13 mouse cellular contexts compared by ENCODE assay signal in the genomic region with DNA sequence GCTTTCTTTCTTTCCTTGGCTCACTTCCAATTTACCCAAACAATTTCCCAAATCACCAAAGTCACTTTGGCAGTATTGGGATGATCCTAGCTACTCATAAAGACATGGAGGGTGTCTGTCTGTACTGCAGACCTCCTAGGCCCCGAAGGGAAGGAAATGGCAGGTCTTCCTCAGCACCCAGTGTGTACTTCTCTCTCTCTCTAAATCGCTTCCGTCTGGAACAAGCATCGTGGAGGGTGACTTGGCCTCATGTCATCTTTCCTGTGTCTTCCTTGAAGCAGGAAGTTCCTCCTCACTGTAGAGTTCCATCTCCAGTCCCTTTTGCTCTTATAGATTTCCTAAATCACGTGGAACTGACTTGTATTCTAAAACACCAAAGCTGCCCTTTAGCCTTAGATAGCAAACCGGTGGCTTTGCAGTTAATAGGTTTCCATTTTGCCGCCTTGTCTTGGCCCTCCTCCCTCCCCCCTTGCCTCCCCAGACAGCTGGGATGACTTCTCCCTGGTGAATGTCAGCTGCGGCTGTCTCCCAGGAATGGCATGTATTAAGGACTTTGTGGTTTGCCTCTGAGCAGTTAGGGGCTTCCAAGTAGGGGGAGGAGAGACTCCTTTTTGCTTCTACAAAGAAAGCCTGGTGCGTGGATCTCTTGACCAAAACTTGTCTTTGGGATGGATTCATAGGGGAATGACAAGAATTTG. TPM values are rescaled to one million over a fixed set of nuclear protein-coding genes. Genes with fewer than 3 reads are reported as not detected.
DNase-seq lines count a peak whose midpoint lies in the region; ATAC-seq and TF ChIP-seq lines count a peak whose summit lies in the region.
"Had no signal": no experiment of that assay in that cellular context is flagged by ENCODE, and none has a peak within 500 bp of the region (broad histone marks: within the 10 kb centered on the region; RNA-seq: fewer than 3 reads in every experiment).

No protein-coding gene starts in this region.

- TF ChIP-seq CTCF in layer of hippocampus, adult 2 months (conservative IDR thresholded peaks at IDR 0.05) = no peak

- H3K36me3 ChIP-seq in embryonic facial prominence, embryonic 13.5 days = peaks cover 16% of the 10 kb centered on the region
- H3K36me3 ChIP-seq in embryonic facial prominence, embryonic 10.5 days (replicated peaks) = peaks cover 7% of the 10 kb centered on the region
- H3K36me3 ChIP-seq in macrophage (ENCODE audit: inconsistent target) = no peaks in the 10 kb centered on the region

- 43% methylated on average over 9 of the region's 9 CpGs for WGBS in embryonic facial prominence, embryonic 13.5 days
- 74% methylated on average over 9 of the region's 9 CpGs for WGBS in embryonic facial prominence, embryonic 10.5 days
- WGBS in macrophage (ENCODE audit: missing documents) = 56% methylated on average over 9 of the region's 9 CpGs

- H3K27me3 ChIP-seq in embryonic facial prominence, embryonic 13.5 days = peaks cover 12% of the 10 kb centered on the region
- peaks cover 28% of the 10 kb centered on the region for H3K27me3 ChIP-seq in embryonic facial prominence, embryonic 10.5 days (replicated peaks; ENCODE audit: low read depth, poor library complexity, severe bottlenecking)

- peaks cover 59% of the 10 kb centered on the region for H3K4me1 ChIP-seq in embryonic facial prominence, embryonic 13.5 days
- peaks cover 34% of the 10 kb centered on the region for H3K4me1 ChIP-seq in embryonic facial prominence, embryonic 10.5 days

- H3K27ac ChIP-seq in embryonic facial prominence, embryonic 13.5 days = peak overlapping the region; percentile 60; the same call in 1 of the 2 replicates
- no peak overlapping the region for H3K27ac ChIP-seq in embryonic facial prominence, embryonic 10.5 days (replicated peaks)
- peak overlapping the region; percentile 99 for H3K27ac ChIP-seq in layer of hippocampus, adult 2 months
- H3K27ac ChIP-seq in macrophage = peak overlapping the region; percentile 13; the same call in 1 of the 2 replicates
- H3K27ac ChIP-seq: embryonic facial prominence, embryonic 12.5 days; hindbrain, embryonic 14.5 days; limb, embryonic 12.5 days had no signal

- H3K9ac ChIP-seq in embryonic facial prominence, embryonic 13.5 days = no peak overlapping the region
- H3K9ac ChIP-seq: embryonic facial prominence, embryonic 12.5 days; hindbrain, embryonic 14.5 days; limb, embryonic 12.5 days had no signal

- 0 out of 2 replicates have a peak overlapping the region, but pooled peaks have one; percentile 5 for H3K4me2 ChIP-seq in embryonic facial prominence, embryonic 13.5 days
- H3K4me2 ChIP-seq: embryonic facial prominence, embryonic 12.5 days; hindbrain, embryonic 14.5 days; limb, embryonic 12.5 days had no signal

- DNase-seq in embryonic facial prominence, embryonic 10.5 days (ENCODE audit: low spot score) = no peak
- no peak for DNase-seq in layer of hippocampus, adult 2 months (ENCODE audit: low spot score in 2 of 2)
- no peak for DNase-seq in layer of hippocampus, adult 9-10 months (ENCODE audit: low spot score)
- peak; percentile 63 for DNase-seq in NIH3T3 (ENCODE audit: low read depth)
- no peak for DNase-seq in urinary bladder, postnatal 25 days (ENCODE audit: low spot score)
- no peak for DNase-seq in testis, postnatal 10 days (ENCODE audit: low spot score)
- DNase-seq: adrenal gland, adult 8-10 months; layer of hippocampus, adult 9-11 months had no signal

- peaks cover 18% of the 10 kb centered on the region for H3K79me2 ChIP-seq in macrophage (ENCODE audit: inconsistent target)

- no peak overlapping the region for H3K4me3 ChIP-seq in embryonic facial prominence, embryonic 13.5 days
- no peak overlapping the region for H3K4me3 ChIP-seq in embryonic facial prominence, embryonic 10.5 days
- no peak overlapping the region for H3K4me3 ChIP-seq in layer of hippocampus, adult 2 months
- no peak overlapping the region for H3K4me3 ChIP-seq in macrophage (ENCODE audit: inconsistent target)
- H3K4me3 ChIP-seq: embryonic facial prominence, embryonic 12.5 days; limb, embryonic 12.5 days had no signal

- no peak for ATAC-seq in embryonic facial prominence, embryonic 13.5 days (ENCODE audit: insufficient number of reproducible peaks, insufficient read depth, low FRiP score, low TSS enrichment, low read depth)

- no peaks in the 10 kb centered on the region for H3K9me3 ChIP-seq in embryonic facial prominence, embryonic 13.5 days
- no peaks in the 10 kb centered on the region for H3K9me3 ChIP-seq in embryonic facial prominence, embryonic 10.5 days
- H3K9me3 ChIP-seq: embryonic facial prominence, embryonic 12.5 days; limb, embryonic 12.5 days had no signal

RNA-seq across cellular contexts. Expression of gene Jdp2, which starts 5.6 kb away (rescaled TPM):
- polyA plus RNA-seq in embryonic facial prominence, embryonic 13.5 days (2015; fragmentation: Nextera tagmentation; extraction: Ambion mirVana) = 0.35 and 0.63 TPM in 2 replicates
- polyA plus RNA-seq in embryonic facial prominence, embryonic 10.5 days (2016; fragmentation: Nextera tagmentation; extraction: Ambion mirVana) = 0.15 and 0.48 TPM in 2 replicates
- 10 to 100 TPM; 48.2 to 49.5 TPM for total RNA-seq in layer of hippocampus, adult 2 months (2021)
- total RNA-seq in macrophage (2018; cell fraction: chromatin; rRNA removed) = 100 to 1,000 TPM in 11 of 26 experiments, 10 to 100 TPM in 13, 1 to 10 TPM in 2; 5.1 to 753 (median 54.6) TPM
- 100 to 1,000 TPM in 5 of 26 experiments, 10 to 100 TPM in 15, 1 to 10 TPM in 6; 6.1 to 312 (median 15.1) TPM for total RNA-seq in macrophage (2018; cell fraction: cytosol; rRNA removed)
- 100 to 1,000 TPM in 9 of 26 experiments, 10 to 100 TPM in 16, 1 to 10 TPM in 1; 5.7 to 459 (median 64.5) TPM for total RNA-seq in macrophage (2018; cell fraction: nucleus; rRNA removed)
- polyA plus RNA-seq in macrophage (2018) = 7.6 to 16.1 TPM (median 12.0 TPM) in 3 replicates
